8 mouse cellular contexts compared by ENCODE assay signal in genomic region chr16:14158536-14158935, GRCm38 (mm10). TPM values are rescaled to one million over a fixed set of nuclear protein-coding genes. Genes with fewer than 3 reads are reported as not detected.
DNase-seq lines count a peak whose midpoint lies in the region; ATAC-seq and TF ChIP-seq lines count a peak whose summit lies in the region.

No protein-coding gene starts in this region.

- H3K79me2 ChIP-seq in liver, adult 2 months (ENCODE audit: control insufficient read depth, insufficient read depth, low read length): peaks cover 12% of the 10 kb centered on the region; the same call in 1 of the 2 replicates

- peak overlapping the region; percentile 84 for H3K27ac ChIP-seq in liver, adult 2 months (replicated peaks; ENCODE audit: insufficient read depth, low read depth, low read length)
- peak overlapping the region; percentile 81 for H3K27ac ChIP-seq in embryonic facial prominence, embryonic 14.5 days (replicated peaks; ENCODE audit: low read depth, low read length)
- H3K27ac ChIP-seq in intestine, embryonic 16.5 days (ENCODE audit: low read length): peak overlapping the region; percentile 76
- peak overlapping the region; percentile 81 for H3K27ac ChIP-seq in neural tube, embryonic 13.5 days (replicated peaks)

- no peak for TF ChIP-seq POLR2A in liver, adult 2 months (IDR thresholded peaks at IDR 0.05; ENCODE audit: extremely low read depth, insufficient read depth, low read length)

- H3K9ac ChIP-seq in liver, adult 2 months (ENCODE audit: low read depth, low read length): peak overlapping the region; percentile 74
- peak overlapping the region; percentile 86 for H3K9ac ChIP-seq in embryonic facial prominence, embryonic 14.5 days (ENCODE audit: low read depth, low read length)
- peak overlapping the region; percentile 72 for H3K9ac ChIP-seq in intestine, embryonic 16.5 days (ENCODE audit: low read depth, low read length)
- H3K9ac ChIP-seq in neural tube, embryonic 13.5 days: peak overlapping the region; percentile 88

- peaks cover 29% of the 10 kb centered on the region for H3K4me1 ChIP-seq in liver, adult 2 months (ENCODE audit: control insufficient read depth, insufficient read depth, low read length)
- peaks cover 11% of the 10 kb centered on the region for H3K4me1 ChIP-seq in embryonic facial prominence, embryonic 14.5 days (ENCODE audit: control insufficient read depth, insufficient read depth, low read length)
- H3K4me1 ChIP-seq in intestine, embryonic 16.5 days (ENCODE audit: control insufficient read depth, insufficient read depth, low read length): peaks cover 11% of the 10 kb centered on the region
- peaks cover 24% of the 10 kb centered on the region for H3K4me1 ChIP-seq in neural tube, embryonic 13.5 days (replicated peaks)

- no peak for ATAC-seq in embryonic facial prominence, embryonic 14.5 days (ENCODE audit: low read depth)
- no peak for ATAC-seq in intestine, embryonic 16.5 days
- ATAC-seq in neural tube, embryonic 13.5 days (ENCODE audit: low read depth): no peak

- no peaks in the 10 kb centered on the region for H3K9me3 ChIP-seq in embryonic facial prominence, embryonic 14.5 days (ENCODE audit: control insufficient read depth, low read length)
- no peaks in the 10 kb centered on the region for H3K9me3 ChIP-seq in intestine, embryonic 16.5 days (ENCODE audit: control insufficient read depth, low read length)
- H3K9me3 ChIP-seq in neural tube, embryonic 13.5 days: no peaks in the 10 kb centered on the region

- peak overlapping the region; percentile 72 for H3K4me3 ChIP-seq in liver, adult 2 months (ENCODE audit: insufficient read depth, low read depth, low read length)
- H3K4me3 ChIP-seq in embryonic facial prominence, embryonic 14.5 days (ENCODE audit: low read depth, low read length): peak overlapping the region; percentile 92
- H3K4me3 ChIP-seq in intestine, embryonic 16.5 days (ENCODE audit: low read length): peak overlapping the region; percentile 59
- H3K4me3 ChIP-seq in neural tube, embryonic 13.5 days: peak overlapping the region; percentile 68

- DNase-seq in liver, adult 2 months (ENCODE audit: extremely low read depth, low read depth, low spot score): no peak
- DNase-seq in liver: no peak
- no peak for DNase-seq in embryonic facial prominence, embryonic 14.5 days (ENCODE audit: low spot score)
- no peak for DNase-seq in left cerebral cortex, adult 11 months (ENCODE audit: low spot score)
- DNase-seq in cerebellum, postnatal 25 days: no peak
- no peak for DNase-seq in kidney, postnatal 10 days

- H3K27me3 ChIP-seq in liver, adult 2 months (ENCODE audit: control insufficient read depth, insufficient read depth, low read length): no peaks in the 10 kb centered on the region
- H3K27me3 ChIP-seq in embryonic facial prominence, embryonic 14.5 days (replicated peaks; ENCODE audit: control insufficient read depth, insufficient read depth, low read length): no peaks in the 10 kb centered on the region
- no peaks in the 10 kb centered on the region for H3K27me3 ChIP-seq in intestine, embryonic 16.5 days (replicated peaks; ENCODE audit: control insufficient read depth, insufficient read depth, low read length)
- no peaks in the 10 kb centered on the region for H3K27me3 ChIP-seq in neural tube, embryonic 13.5 days

- peak; percentile 39; the same call in 1 of the 2 replicates for TF ChIP-seq CTCF in liver, adult 2 months (IDR thresholded peaks at IDR 0.05; ENCODE audit: low read depth, low read length)

- peak overlapping the region; percentile 78 for H3K4me2 ChIP-seq in embryonic facial prominence, embryonic 14.5 days (ENCODE audit: low read depth, low read length)
- H3K4me2 ChIP-seq in intestine, embryonic 16.5 days (ENCODE audit: low read depth, low read length): peak overlapping the region; percentile 66
- H3K4me2 ChIP-seq in neural tube, embryonic 13.5 days: peak overlapping the region; percentile 79

- H3K36me3 ChIP-seq in liver, adult 2 months (ENCODE audit: control insufficient read depth, insufficient read depth, low read length): peaks cover 3% of the 10 kb centered on the region
- peaks cover 9% of the 10 kb centered on the region; the same call in 1 of the 2 replicates for H3K36me3 ChIP-seq in embryonic facial prominence, embryonic 14.5 days (ENCODE audit: control insufficient read depth, insufficient read depth, low read length)
- H3K36me3 ChIP-seq in intestine, embryonic 16.5 days (ENCODE audit: control insufficient read depth, insufficient read depth, low read length): no peaks in the 10 kb centered on the region
- H3K36me3 ChIP-seq in neural tube, embryonic 13.5 days: peaks cover 2% of the 10 kb centered on the region; the same call in 1 of the 2 replicates

- WGBS in liver, adult 2 months: 2% methylated on average over 7 of the region's 7 CpGs
- WGBS in embryonic facial prominence, embryonic 14.5 days: 9% methylated on average over 6 of the region's 7 CpGs
- WGBS in intestine, embryonic 16.5 days: 7% methylated on average over 7 of the region's 7 CpGs
- WGBS in neural tube, embryonic 13.5 days: 7% methylated on average over 7 of the region's 7 CpGs

RNA-seq across cellular contexts. Expression of gene Nde1, which starts 4.5 kb away (rescaled TPM):
- total RNA-seq in liver, adult 2 months (2014; rRNA removed): 9.4 and 12.3 TPM in 2 replicates
- 14.4 and 14.5 TPM in 2 replicates for polyA plus RNA-seq in liver, adult 2 months (2012; rRNA removed)
- 79.8 and 97.3 TPM in 2 replicates for polyA plus RNA-seq in embryonic facial prominence, embryonic 14.5 days (2014; fragmentation: Nextera tagmentation; extraction: Ambion mirVana)
- 59.2 and 65.8 TPM in 2 replicates for polyA plus RNA-seq in intestine, embryonic 16.5 days (2015; fragmentation: Nextera tagmentation; extraction: Ambion mirVana)
- 33.4 and 37.7 TPM in 2 replicates for polyA plus RNA-seq in neural tube, embryonic 13.5 days (2015; fragmentation: Nextera tagmentation; extraction: Ambion mirVana)

RNA-seq across cellular contexts. Expression of gene Marf1, which starts 4.6 kb away (rescaled TPM):
- total RNA-seq in liver, adult 2 months (2014; rRNA removed): 26.4 and 36.2 TPM in 2 replicates
- 10.7 and 11.3 TPM in 2 replicates for polyA plus RNA-seq in liver, adult 2 months (2012; rRNA removed)
- 14.8 and 14.9 TPM in 2 replicates for polyA plus RNA-seq in embryonic facial prominence, embryonic 14.5 days (2014; fragmentation: Nextera tagmentation; extraction: Ambion mirVana)
- 11.1 and 11.9 TPM in 2 replicates for polyA plus RNA-seq in intestine, embryonic 16.5 days (2015; fragmentation: Nextera tagmentation; extraction: Ambion mirVana)
- 16.0 and 17.0 TPM in 2 replicates for polyA plus RNA-seq in neural tube, embryonic 13.5 days (2015; fragmentation: Nextera tagmentation; extraction: Ambion mirVana)
